Mouse (Mus musculus) mature B cell (primary cell): Measurements from ENCODE around the gene Ing3.

Experiments
- in situ Hi-C: fragments of 300-500 bp; cut with MboI; formaldehyde crosslinking; loops from 2 replicates; pipeline ENCODE4 v1.14.3; 2019

Gene Ing3

DNA sequence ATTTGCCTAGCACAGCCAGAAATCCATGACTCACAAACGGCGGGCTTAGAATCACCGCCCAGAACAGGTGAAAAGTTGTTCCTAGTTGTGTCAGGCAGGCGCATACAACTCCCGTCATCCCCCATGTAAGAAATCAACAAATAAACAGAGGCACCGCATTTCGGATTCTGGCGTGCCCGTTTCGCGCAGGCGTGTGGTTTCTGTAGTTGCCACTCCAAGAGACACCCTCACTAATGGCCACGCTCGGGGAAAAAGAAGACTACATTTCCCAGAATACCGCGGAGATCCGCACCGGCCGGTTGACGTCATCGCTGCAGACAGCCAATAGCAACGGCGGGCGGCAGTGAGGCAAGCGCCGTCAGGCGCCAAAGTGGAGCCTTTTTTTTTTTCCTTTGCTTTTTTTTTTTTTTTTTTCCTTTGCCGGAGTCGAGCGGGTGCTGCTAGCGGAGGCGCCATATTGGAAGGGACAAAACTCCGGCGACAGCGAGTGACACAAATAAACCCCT, at the start of gene Ing3:
Gene Ing3, plus strand, starts transcription at position 346 of the 506 bp plus-strand sequence.
- in situ Hi-C loops: no loop called here

DNA sequence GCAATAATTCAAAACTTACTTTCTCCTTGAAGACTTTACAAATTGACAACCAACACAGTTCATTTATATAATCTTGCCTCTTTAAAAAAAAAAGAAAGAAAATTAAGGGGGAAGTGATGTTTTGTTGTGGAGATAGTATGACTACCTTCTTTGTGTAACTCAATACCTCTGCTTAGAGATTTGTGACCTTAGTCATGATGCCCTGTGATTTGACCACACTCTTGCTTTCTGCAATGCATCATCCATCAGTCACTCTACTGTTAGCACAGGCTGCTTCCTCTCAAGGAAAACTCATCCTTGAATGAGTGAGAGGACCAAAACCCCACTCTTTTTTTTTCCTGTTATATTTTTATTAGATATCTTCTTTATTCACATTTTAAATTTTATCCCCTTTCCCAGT, 39.7 kb upstream of the Ing3 start:
- in situ Hi-C loops: no loop called here

DNA sequence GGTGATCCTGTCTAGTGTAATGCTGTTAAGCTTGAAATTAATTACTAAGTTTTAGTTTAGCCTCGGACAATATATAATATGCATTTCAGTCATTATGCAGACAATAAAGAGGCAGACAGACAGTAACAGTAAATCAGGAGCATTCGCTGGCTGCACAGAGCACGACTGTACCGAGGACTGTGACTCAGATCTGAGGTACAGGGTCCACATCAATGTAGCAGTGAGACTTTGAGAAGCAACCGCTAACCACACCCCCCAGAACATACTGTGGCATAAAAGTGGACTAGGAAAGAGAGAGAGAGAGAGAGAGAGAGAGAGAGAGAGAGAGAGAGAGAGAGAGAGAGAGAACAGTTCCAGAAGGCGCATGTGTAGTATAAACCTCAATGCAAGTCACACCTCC, 38.6 kb upstream of the Ing3 start:
- in situ Hi-C loops: no loop called here

DNA sequence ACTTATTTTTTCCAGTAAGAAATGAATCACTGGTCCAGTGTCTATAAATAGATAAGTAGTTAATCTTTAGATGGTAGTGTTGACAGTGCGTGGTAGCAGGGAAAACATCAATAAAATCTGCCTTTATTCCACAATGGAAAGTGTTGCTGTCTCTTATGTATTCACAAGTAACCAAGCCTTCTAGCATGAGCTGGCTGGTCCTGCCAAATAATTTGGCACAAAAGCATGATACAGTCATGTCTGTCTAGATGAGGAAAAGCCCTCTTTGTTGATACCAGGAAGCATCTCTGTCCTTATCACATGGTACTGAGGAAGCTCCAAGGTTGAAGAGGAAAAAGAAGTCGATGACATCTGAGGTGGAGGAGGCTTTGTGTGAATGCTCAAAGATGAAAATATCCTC, 32.8 kb upstream of the Ing3 start:
- in situ Hi-C loops: no loop called here

DNA sequence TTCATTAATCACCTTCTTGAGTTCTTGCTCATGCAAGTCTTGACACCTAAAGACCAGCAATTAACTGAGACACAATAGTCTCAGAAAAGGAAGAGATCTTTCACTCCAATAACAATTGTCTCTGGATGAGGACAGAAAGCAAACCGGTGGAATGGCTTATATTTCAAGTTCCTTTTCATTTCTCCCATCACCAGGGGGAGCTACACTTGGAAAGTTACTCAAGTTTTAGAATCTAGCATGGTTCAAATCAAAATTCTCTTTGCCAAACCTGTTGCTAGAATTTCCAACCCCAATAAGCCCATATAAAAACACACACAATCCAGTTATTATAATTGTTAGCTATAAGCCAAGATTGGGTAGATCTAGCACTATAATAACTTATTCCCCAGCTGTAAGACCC, 25.2 kb upstream of the Ing3 start:
- in situ Hi-C loops: no loop called here

DNA sequence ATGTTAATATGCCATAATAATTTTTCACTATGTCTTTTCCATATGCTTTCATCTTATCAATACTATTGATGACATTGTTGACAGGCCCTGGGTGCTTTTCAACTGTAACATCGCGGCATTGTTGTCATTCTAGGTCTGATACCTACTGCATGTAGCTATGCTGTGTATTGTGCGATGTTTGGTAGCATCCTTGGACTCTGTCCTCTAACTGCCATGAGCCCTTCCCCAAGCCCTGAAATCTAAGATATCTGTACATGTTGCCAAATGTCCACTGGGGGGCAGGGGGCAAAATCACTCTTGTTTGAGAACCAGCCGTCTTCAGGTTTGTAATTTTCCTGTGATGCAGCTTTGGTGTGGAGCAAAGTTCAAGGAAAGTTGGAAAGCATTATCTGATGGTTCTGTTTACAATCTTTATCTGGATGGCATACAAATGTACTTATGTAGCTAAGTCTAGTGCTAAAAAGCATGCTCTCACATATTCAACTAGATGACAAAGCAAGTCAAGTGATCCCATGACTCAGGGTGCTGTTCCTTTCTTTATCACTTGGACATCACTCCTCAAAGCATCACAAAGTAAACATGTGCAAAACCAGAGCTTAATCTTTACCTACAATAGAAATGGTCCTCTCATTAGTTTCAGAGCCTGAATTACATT, 11.3 kb upstream of the Ing3 start:
- in situ Hi-C loops: no loop called here

DNA sequence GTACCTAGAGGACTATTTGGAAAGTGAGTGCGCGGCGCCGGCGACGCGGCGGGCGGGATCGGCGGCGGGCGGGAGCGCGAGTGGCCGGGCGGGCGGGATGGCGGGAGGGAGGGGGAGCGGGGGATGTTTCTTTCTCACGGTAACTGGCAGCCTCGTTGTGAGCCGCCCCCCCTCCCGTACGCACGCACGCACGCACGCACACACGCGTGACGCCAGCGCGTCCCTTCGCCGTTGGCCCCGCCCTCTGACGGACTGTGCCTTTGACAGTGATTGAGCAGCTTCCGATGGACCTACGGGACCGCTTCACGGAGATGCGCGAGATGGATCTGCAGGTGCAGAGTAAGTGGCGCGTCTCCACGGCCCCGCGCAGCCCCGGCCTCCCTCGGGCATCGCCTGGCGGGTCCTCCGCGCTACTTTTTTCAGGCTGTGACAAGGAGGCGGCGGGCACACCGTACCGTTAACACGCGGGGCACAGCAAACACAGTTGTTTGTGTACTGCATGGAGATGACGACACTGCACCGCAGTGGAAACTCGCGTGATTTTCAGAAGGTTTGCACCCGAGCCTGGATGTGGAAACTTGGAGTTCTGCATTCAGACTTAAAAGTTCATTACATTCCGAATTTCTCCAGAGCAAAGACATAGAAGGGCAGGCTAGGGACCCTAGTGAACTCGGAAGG, 539 bp downstream of the Ing3 start:
- in situ Hi-C loops: no loop called here

DNA sequence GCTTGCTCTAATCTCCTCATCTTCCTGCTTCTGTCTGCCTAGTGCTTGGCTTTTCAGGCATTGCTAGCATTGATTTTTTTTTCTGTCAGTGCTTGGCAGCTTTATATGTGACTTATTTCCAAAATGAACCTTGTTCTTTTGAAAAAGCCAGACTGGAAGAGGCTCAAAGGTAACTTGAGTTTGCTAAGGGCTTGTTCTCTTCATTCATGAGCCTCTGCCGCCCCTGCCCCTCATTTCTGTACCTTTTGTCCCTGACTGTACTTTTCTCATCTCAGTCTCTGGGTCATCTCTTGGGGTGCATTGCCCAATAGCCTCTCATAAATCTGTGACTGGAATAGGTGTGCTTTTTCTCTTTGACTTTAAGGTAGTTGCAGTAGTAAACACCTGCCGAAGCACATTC, 1.3 kb downstream of the Ing3 start:
- in situ Hi-C loops: no loop called here

DNA sequence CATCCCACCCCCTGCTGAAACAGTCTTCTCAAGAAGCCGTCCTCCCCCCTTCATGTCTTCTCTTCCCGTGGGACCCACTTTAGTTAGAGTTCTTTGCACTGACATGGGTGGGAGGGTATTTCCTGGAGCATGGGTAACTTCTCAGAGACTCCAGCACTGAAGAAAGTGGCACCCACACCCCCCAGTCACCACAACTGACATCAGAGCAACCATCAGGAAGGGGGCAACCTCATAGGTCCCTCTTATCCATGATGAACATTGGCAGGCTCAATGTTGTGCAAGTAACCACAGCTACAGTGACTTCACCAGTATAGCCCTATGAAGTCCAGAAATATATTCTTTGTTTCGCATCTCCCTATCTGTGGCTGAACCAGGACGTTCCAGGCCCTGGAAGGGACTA, 6.1 kb downstream of the Ing3 start:
- in situ Hi-C loops: no loop called here

DNA sequence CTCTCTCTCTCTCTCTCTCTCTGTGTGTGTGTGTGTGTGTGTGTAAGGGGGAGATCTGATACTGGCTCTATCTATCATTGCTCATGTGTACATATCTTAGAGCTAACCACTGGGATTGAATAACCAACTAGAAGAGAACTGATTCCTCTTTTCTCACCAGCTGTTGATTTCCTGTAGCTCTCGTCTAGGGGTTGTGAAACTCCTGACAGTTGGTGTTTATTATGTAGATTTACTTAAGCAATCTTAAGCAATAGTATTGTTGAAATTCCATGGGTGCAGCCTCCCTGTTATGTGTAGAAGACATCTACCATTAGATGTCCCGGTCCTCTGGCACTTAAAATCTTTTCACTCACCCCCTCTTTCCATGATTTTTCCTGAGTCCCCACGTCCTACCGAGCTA, 9.6 kb downstream of the Ing3 start:
- in situ Hi-C loops: no loop called here

DNA sequence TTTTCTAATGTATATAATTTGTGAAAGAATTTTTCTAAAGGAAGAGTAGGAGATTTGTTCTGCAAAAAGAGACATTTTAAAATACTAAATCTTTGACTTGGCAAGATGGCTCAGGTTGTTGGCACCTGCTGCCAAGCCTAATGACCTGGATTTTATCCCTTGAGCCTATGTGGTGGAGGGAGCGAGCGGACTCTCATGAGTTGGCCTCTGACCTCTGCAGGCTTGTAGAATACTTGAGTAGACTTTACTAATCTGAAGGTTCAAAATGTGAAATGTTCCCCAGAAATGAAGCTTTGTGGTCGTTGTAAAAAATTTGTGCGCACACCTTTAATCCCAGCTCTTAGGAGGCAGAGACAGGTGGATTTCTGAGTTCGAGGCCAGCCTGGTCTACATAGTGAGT, 10.5 kb downstream of the Ing3 start:
- in situ Hi-C loops: no loop called here

DNA sequence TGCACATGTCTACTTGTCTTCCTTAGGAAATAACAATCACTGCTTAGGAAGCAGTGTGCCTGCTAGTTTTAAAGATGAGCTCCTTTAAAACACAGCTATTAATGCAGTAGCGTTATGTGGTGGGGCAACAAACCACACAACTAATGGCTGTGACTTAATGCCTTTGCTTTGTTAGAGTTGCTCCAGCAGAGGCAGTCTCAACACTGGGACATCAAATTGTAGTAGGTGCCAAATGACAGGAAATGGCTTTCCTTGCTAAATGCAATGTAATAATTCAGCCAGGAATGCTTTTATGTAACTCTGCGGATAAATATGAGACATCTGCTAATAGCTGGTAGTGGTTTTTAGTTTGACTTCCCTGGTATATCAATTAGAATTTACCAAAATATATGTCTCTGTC, 28.2 kb downstream of the Ing3 start:
- in situ Hi-C loops: no loop called here

DNA sequence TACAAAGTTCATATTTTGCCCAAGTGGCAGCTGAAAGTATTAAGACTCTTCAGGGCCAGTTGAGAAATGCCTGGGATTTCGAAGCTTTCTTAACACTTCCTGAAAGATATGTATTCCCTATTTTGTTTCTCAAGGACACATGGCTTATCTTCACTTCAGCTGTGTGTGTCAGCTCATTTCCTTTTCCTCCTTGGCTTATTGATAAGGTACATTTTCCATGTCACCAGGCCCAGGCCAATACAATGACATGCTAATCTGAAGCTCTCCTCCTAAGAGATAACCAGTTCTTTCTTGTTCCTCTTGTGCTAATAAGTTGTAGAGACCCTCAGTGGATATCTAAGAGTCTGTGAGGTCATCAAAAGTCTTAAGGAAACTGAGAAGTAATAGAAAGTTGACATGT, 31.7 kb downstream of the Ing3 start:
- in situ Hi-C loops: no loop called here

DNA sequence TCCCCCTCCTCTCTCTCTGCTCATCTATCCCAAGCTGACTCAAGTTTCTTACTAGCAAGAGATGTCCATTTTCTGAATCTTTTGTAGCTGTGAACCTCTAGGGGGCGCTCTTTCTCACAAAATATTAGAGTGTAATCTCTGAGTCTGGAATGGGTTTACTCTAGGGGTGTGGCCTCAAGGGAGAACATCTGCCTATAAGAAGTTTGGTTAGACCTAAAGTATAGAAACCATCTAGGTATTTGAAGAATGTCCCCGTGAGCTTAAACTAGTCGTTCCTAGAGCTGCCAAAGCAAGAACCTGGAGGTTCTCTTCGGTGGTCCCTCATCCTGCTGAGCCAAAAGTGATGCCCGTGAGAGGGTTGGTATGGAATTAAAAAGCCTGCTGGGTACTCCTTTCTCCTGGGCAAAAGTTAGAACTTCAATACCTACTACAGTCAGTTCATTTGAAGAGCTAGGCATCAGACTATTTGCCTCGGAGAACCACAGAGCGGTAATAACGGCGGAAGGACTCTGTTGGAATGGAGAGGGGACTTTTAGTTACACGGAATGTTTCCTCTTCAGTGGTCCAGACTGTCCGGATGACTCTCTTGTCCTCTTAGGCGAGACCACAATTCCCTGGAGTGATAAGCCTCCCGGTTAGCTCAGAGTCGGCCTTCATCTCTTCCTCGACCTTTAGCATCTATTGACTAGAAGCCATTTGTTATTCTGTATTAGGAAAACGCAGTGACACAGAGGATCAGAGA, 35.8 kb downstream of the Ing3 start:
- in situ Hi-C loops: no loop called here

DNA sequence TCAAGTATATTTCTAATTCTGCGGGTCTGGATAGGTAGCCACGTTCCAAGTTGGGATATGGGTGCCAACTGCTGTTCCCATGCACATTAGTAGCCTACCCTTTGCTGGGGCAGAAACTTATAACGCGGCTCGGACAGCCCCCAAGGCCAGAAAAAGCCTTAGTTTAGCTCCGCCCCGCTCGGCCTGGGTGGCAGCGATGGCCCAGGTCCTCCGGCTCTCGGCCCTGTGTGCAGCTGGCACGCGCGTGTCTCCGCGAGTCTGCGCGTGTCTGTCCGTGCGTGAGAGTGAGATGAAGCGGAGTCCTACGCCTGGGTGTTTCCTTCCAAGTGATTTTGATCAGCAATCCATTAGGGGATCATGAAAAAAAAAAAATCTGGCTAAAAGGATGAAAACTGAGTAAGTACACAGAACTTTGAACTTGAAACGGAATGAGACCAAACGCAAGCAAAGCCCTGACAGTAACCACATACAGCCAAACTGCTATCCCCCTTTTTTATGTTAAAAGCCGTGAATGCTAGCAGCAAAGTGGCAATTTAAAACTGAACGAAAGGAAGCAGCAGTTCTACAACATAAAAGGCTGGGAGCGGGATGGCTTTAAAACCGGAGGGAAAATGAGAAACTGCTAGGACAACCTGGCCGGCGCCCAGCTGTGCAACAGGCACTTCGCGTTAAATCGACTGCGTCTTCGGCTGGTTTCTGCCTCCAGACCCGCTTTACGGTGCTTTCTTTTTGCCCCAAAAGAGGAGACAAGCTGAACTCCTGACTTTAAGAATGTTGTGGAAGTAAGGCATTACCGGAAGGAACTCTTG, 36.6 kb downstream of the Ing3 start, which contains the start of gene Cped1:
Gene Cped1, plus strand, starts transcription at position 185 of the 809 bp plus-strand sequence.
- in situ Hi-C loops: no loop called here

DNA sequence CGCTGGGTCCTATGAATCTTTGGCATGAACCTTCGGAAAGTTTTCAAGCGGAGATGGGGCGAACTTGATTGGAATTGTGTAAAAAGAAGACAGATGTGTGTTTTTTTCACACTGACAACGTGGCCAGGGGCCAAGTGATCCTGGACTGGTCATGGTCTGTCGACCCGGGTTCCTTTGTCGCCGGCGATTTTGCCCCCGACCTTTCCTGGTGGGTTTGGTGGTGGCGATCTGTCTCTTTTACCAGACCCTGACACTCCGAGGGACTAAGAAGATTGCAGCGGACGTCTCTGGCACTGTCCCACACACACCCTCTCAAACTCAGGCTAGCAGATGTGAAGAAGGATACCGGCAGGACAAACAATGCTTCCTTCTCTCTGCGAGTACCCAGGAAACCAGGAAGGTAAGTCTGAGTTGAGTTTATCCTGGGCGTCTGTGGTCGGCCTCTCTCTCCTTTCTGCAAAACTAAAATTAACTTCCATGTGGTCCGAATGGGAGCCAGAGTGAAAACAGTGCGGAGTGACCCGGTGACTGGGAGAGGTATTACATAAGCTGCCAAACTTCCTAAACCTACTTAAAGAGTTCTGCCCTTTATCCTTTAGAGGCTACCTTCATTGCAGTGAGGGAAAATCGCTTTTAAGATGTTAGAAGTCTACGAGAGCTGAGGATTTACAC, 37.4 kb downstream of the Ing3 start:
- in situ Hi-C loops: no loop called here

DNA sequence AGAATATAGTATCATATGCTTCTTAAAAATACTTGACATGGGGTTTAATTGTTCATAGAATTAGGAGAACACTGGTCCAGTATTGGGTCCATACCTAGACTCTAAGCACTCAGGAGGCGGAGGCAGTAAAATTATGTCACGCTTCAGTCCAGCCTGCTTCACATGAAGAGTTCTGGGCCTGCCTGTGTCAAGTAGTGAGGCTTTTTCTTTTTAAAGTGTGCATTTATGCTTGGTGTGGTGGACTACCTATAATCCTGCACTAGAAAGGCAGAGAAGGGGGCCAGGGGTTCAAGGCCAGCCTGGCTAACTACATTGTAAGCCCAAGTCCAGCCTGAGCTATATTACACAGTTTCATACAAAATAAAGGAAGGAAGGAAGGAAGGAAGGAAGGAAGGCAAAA, 38.2 kb downstream of the Ing3 start:
- in situ Hi-C loops: no loop called here

DNA sequence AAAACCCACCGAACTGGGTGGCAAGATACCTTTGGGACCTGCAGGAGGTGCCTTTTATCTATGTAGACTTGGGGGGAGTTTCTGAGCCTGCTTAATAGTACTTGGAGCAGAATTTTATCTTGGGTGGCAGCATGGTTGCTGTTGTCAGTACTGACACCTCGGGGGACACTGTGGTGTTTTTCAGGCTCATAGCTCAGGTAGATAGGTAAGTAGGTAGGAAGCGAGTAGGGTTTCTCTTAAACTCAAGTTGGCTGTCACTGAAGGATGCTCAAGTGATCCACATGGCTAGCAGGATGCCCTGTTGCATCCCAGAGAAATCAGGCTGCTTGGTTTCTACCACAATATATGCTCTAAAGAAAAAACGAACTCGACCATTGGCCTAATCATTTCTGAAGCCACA, 38.9 kb downstream of the Ing3 start:
- in situ Hi-C loops: no loop called here

DNA sequence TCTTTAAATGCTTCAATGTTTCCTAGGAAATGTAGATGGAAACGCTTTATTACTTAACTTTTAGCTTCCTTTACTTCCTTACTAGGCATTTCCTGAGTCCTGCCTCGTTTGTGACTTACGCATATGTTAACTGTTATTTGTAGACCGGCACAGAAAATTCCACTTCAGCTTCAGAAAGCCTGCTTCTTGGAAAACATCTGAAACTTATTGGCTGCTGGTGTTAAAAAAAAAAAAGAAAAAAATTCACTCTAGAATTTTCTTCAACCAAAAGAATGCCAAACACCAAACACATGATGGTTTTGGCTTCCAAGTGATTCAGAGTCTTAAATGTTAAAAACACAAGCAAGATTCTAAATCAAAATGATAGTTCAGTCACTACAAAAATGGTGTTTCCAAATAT, 39.7 kb downstream of the Ing3 start:
- in situ Hi-C loops: no loop called here

DNA sequence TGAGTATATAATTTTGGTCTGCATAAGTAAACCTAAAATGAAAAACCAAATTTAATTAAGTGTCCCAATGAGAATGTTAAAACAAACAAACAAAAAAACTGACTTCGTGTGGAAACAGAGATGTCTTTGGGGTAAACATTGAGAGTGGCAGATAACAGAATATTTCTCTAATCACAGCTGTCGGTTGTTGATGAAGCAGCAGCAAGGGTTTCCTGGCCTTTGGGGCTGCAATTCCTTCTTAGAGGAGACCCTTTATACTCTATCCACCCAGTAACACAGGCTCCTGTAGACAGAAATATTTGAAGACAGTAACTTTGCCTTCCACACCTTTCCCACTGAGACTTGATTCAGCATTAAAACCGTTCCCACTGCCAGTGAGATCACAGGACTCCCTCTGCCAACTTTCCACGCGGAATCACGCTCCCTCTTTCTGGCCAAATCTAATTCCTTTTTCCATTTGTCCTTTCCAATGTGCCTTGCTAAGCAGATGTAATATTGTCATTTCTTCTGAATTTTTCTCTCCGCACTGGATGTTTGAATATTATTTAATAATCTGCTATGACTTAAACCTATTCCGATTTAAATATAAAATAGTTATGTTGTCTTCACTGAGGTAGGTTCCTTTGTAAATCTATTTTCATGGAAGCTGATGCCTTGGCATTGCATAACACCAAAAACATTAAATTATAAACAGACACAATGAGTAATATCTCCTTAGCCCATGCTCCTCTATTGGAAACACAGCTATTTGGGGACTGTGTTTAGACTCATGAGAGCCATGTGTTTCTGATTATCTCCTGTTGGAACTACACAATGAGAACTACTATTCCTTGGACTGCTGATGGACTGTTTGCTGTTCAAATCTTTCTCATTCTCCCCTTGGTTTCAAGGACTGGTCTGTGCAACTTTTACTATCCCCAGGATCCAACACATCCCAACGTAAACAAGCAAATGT, 41.1 kb downstream of the Ing3 start:
- in situ Hi-C loops: no loop called here
